Mouse (Mus musculus): ENCODE measurements at regions not wholly inside any gene's neighbourhood (a gene's known extent, or its start where the extent isn't known, plus 50 kb on each side); places are given as distances from the start of the nearest gene placed in this dataset.

DNA sequence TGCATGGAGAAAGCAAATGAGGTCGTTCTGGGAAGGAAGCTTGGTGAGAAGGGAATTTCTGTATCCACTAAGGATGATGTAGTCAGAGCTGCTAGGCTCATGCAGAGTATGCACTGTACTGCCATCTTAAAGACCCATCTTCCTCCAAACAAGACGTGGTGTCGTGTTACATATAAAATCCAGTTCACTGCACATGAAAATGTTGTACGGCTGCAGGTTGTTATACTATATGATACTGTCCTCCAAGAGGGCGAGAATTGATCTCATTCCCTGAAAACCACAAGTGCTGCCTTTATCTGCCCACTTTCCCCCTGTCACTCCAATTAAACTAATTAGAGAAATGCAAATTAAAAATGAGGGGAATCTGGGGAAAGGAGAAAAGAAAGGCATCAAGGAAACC, 295.5 kb upstream of the Marcks start:
- TF ChIP-seq E2F4 (IDR thresholded peaks at IDR 0.05; ENCODE audit: insufficient read depth) (no peak), TCF12 (IDR thresholded peaks at IDR 0.05; ENCODE audit: insufficient read depth, poor library complexity, severe bottlenecking) (no peak), CEBPB (IDR thresholded peaks at IDR 0.05; ENCODE audit: insufficient read depth, poor library complexity, severe bottlenecking) (no peak), MYOD1 (IDR thresholded peaks at IDR 0.05; ENCODE audit: control insufficient read depth in 1 of 3, insufficient read length in 2 of 3, low read depth in 2 of 3) (no peak), TCF3 (IDR thresholded peaks at IDR 0.05; ENCODE audit: insufficient read length, low read depth) (no peak), MAX (IDR thresholded peaks at IDR 0.05; ENCODE audit: low read depth) (no peak), POLR2AphosphoS2 (IDR thresholded peaks at IDR 0.05; ENCODE audit: insufficient read length, low read depth) (no peak), USF1 (IDR thresholded peaks at IDR 0.05; ENCODE audit: low read depth) (no peak), MYOG (IDR thresholded peaks at IDR 0.05; ENCODE audit: control insufficient read depth in 1 of 3, insufficient read depth in 1 of 3, insufficient read length in 2 of 3, low read depth in 2 of 3) (no peak)
- no peaks in the 10 kb centered on the region for H3K27me3 ChIP-seq (ENCODE audit: control insufficient read depth, insufficient read depth, insufficient read length)
- H3K36me3 ChIP-seq (ENCODE audit: control insufficient read depth, insufficient read depth) = no peaks in the 10 kb centered on the region
- H3K4me2 ChIP-seq (ENCODE audit: low read depth) = no peak overlapping the region
- H3ac ChIP-seq (ENCODE audit: control insufficient read depth, insufficient read length) = no peak overlapping the region
- no peak overlapping the region for H3K4me3 ChIP-seq
- no peaks in the 10 kb centered on the region for H3K79me2 ChIP-seq (ENCODE audit: control insufficient read depth, insufficient read depth)

GRCm38 (mm10) chr10:37423047-37423446, 284.3 kb upstream of the Marcks start:
- Histone ChIP-seq H3K4me3 (no peak overlapping the region), H3K27me3 (ENCODE audit: control insufficient read depth, insufficient read depth, insufficient read length) (no peaks in the 10 kb centered on the region), H3ac (ENCODE audit: control insufficient read depth, insufficient read length) (no peak overlapping the region), H3K4me2 (ENCODE audit: low read depth) (peak overlapping the region; percentile 53), H3K36me3 (ENCODE audit: control insufficient read depth, insufficient read depth) (no peaks in the 10 kb centered on the region), H3K79me2 (ENCODE audit: control insufficient read depth, insufficient read depth) (no peaks in the 10 kb centered on the region)
- TF ChIP-seq POLR2A (IDR thresholded peaks at IDR 0.05; ENCODE audit: insufficient read length, low read depth) (no peak), CEBPB (IDR thresholded peaks at IDR 0.05; ENCODE audit: insufficient read depth, poor library complexity, severe bottlenecking) (no peak), TCF12 (IDR thresholded peaks at IDR 0.05; ENCODE audit: insufficient read depth, poor library complexity, severe bottlenecking) (no peak), REST (IDR thresholded peaks at IDR 0.05; ENCODE audit: insufficient read depth, insufficient read length) (no peak), MYOG (IDR thresholded peaks at IDR 0.05; ENCODE audit: control insufficient read depth in 1 of 3, insufficient read depth in 1 of 3, insufficient read length in 2 of 3, low read depth in 2 of 3) (no peak), MAX (IDR thresholded peaks at IDR 0.05; ENCODE audit: low read depth) (no peak), E2F4 (IDR thresholded peaks at IDR 0.05; ENCODE audit: insufficient read depth) (no peak), MYOD1 (IDR thresholded peaks at IDR 0.05; ENCODE audit: control insufficient read depth in 1 of 3, insufficient read length in 2 of 3, low read depth in 2 of 3) (no peak)

DNA sequence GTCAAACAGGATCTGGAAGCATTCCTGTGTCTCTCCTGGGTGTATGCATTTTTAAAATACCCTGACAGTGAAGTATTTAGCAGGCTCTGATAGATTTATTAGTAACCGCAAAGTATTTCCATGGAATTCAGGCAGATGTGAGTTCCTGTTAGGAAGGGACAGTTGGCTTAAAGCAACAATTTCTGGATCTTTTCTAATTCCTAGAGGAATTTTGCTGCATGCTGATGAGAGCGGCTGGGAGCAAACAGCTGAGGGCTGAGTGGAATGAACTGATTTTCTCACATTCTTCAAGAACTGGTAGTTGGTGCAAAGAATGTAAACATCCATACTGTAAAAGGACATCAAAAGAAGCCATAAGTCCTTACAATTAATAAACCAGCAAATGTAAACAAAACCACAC, 283.9 kb upstream of the Marcks start:
- TF ChIP-seq SRF (IDR thresholded peaks at IDR 0.05; ENCODE audit: control insufficient read depth, insufficient read length, low read depth) (no peak), E2F4 (IDR thresholded peaks at IDR 0.05; ENCODE audit: insufficient read depth) (no peak), MYOG (IDR thresholded peaks at IDR 0.05; ENCODE audit: control insufficient read depth in 1 of 3, insufficient read depth in 1 of 3, insufficient read length in 2 of 3, low read depth in 2 of 3) (peak in 1 of 3 experiments; percentile 8), TCF3 (IDR thresholded peaks at IDR 0.05; ENCODE audit: insufficient read length, low read depth) (no peak), MYOD1 (IDR thresholded peaks at IDR 0.05; ENCODE audit: control insufficient read depth in 1 of 3, insufficient read length in 2 of 3, low read depth in 2 of 3) (peak in 1 of 3 experiments; percentile 30), POLR2A (IDR thresholded peaks at IDR 0.05; ENCODE audit: insufficient read length, low read depth) (no peak), CEBPB (IDR thresholded peaks at IDR 0.05; ENCODE audit: insufficient read depth, poor library complexity, severe bottlenecking) (0 out of 2 replicates have a peak, but pooled peaks have one; percentile 20), USF1 (IDR thresholded peaks at IDR 0.05; ENCODE audit: low read depth) (no peak)
- Histone ChIP-seq H3K79me2 (ENCODE audit: control insufficient read depth, insufficient read depth) (no peaks in the 10 kb centered on the region), H3ac (ENCODE audit: control insufficient read depth, insufficient read length) (no peak overlapping the region), H3K4me2 (ENCODE audit: low read depth) (peak overlapping the region; percentile 53), H3K4me3 (no peak overlapping the region), H3K27me3 (ENCODE audit: control insufficient read depth, insufficient read depth, insufficient read length) (no peaks in the 10 kb centered on the region), H3K36me3 (ENCODE audit: control insufficient read depth, insufficient read depth) (no peaks in the 10 kb centered on the region)

DNA sequence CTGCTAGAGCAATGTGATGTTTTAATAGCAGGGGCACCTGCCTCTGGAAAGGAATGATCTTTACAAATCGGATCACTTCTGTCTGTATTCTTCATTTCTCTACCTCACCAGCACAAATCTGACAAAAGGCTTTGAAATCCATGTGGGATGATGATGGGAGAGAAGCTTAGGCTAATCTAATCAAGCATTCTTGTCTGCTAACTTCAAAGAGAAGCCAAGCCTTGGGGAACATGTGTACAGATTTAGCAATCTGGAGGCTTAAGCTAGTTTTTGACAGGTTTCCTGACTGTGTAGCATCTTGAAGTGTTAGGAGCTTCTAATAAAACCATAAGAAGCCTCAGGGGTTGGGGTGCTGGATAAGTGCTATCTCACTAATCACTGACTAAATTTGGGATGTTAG, 277.6 kb upstream of the Marcks start:
- H3K4me2 ChIP-seq (ENCODE audit: low read depth) = no peak overlapping the region
- H3K79me2 ChIP-seq (ENCODE audit: control insufficient read depth, insufficient read depth) = no peaks in the 10 kb centered on the region
- H3ac ChIP-seq (ENCODE audit: control insufficient read depth, insufficient read length) = no peak overlapping the region
- no peak overlapping the region for H3K4me3 ChIP-seq
- no peaks in the 10 kb centered on the region for H3K27me3 ChIP-seq (ENCODE audit: control insufficient read depth, insufficient read depth, insufficient read length)
- no peak for TF ChIP-seq REST (IDR thresholded peaks at IDR 0.05; ENCODE audit: insufficient read depth, insufficient read length)
- no peak for TF ChIP-seq MYOG (IDR thresholded peaks at IDR 0.05; ENCODE audit: control insufficient read depth in 1 of 3, insufficient read depth in 1 of 3, insufficient read length in 2 of 3, low read depth in 2 of 3)
- no peak for TF ChIP-seq USF1 (IDR thresholded peaks at IDR 0.05; ENCODE audit: low read depth)
- TF ChIP-seq POLR2A (IDR thresholded peaks at IDR 0.05; ENCODE audit: insufficient read length, low read depth) = no peak
- no peak for TF ChIP-seq POLR2AphosphoS2 (IDR thresholded peaks at IDR 0.05; ENCODE audit: insufficient read length, low read depth)
- H3K36me3 ChIP-seq (ENCODE audit: control insufficient read depth, insufficient read depth) = no peaks in the 10 kb centered on the region

- Histone ChIP-seq H3ac (ENCODE audit: control insufficient read depth, insufficient read length) (no peak overlapping the region), H3K79me2 (ENCODE audit: control insufficient read depth, insufficient read depth) (no peaks in the 10 kb centered on the region), H3K36me3 (ENCODE audit: control insufficient read depth, insufficient read depth) (no peaks in the 10 kb centered on the region), H3K4me3 (no peak overlapping the region), H3K4me2 (ENCODE audit: low read depth) (no peak overlapping the region), H3K27me3 (ENCODE audit: control insufficient read depth, insufficient read depth, insufficient read length) (no peaks in the 10 kb centered on the region)
- no peak for TF ChIP-seq POLR2AphosphoS2 (IDR thresholded peaks at IDR 0.05; ENCODE audit: insufficient read length, low read depth)
These were observed 273.7 kb upstream of the Marcks start for GRCm38 (mm10) chr10:37412401-37412800.

Data from myocyte (in vitro differentiated cells).